Mouse (Mus musculus) stomach, embryonic 16.5 days (tissue): Measurements from ENCODE around the gene Rhoh. TPM values are rescaled to one million over a fixed set of nuclear protein-coding genes. Genes with fewer than 3 reads are reported as not detected.

Experiments used
- ATAC-seq: fragments of 200-750 bp; cut with Nextera tagmentation; 2 replicates; pipeline ENCODE4 v1.8.0; 2017; ENCODE audit warnings: moderate number of reproducible peaks, moderate TSS enrichment; ENCODE audit not compliant: insufficient read depth, low FRiP score
- H3K27ac ChIP-seq: fragments of 300-500 bp; sonication (generic); 2 replicates; pipeline ENCODE4 v1.5.1; 2014; ENCODE audit warnings: low read length
- H3K27me3 ChIP-seq: fragments of 300-500 bp; sonication (generic); 2 replicates; pipeline ENCODE4 v1.6.1; 2014; ENCODE audit warnings: low read length, control low read depth, mixed read lengths; ENCODE audit not compliant: control insufficient read depth, insufficient read depth
- H3K36me3 ChIP-seq: fragments of 300-500 bp; sonication (generic); 2 replicates; pipeline ENCODE4 v1.6.1; 2014; ENCODE audit warnings: low read length; ENCODE audit not compliant: control insufficient read depth, insufficient read depth
- H3K4me1 ChIP-seq: fragments of 300-500 bp; sonication (generic); 2 replicates; pipeline ENCODE4 v1.6.1; 2014; ENCODE audit warnings: low read length, control low read depth, mixed read lengths; ENCODE audit not compliant: control insufficient read depth, insufficient read depth
- H3K4me2 ChIP-seq: fragments of 300-500 bp; sonication (generic); 2 replicates; pipeline ENCODE4 v1.6.1; 2014; ENCODE audit warnings: low read depth, low read length, mixed read lengths
- H3K4me3 ChIP-seq: fragments of 300-500 bp; sonication (generic); replicated peaks from 2 replicates; pipeline ENCODE4 v1.5.1; 2014; ENCODE audit warnings: mild to moderate bottlenecking, low read length
- H3K9ac ChIP-seq: fragments of 300-500 bp; sonication (generic); 2 replicates; pipeline ENCODE4 v1.6.1; 2014; ENCODE audit warnings: low read length
- H3K9me3 ChIP-seq: fragments of 300-500 bp; sonication (generic); replicated peaks from 2 replicates; pipeline ENCODE4 v1.6.1; 2016; ENCODE audit warnings: low read length, control low read depth; ENCODE audit not compliant: control insufficient read depth
- WGBS: fragments of 180-500 bp; shearing (Covaris S2); extraction: QIAGEN DNeasy Blood & Tissue Kit; methylation state at CpG from one replicate; pipeline ENCODE4 v1.1.7; 2014; 5-methylcytosine and 5-hydroxymethylcytosine counted together
- polyA plus RNA-seq: library from polyadenylated mRNA; unstranded; fragments of >200 nt; fragmentation: Nextera tagmentation; extraction: Ambion mirVana; gene quantifications from 2 replicates; pipeline ENCODE4 v1.2.1, GENCODE M21; 2015

The Rhoh gene
- polyA plus RNA-seq, 1 experiment from 2014 or later = 1.4 TPM

GRCm38 (mm10) chr5:65856591-65857411 lies 4.2 kb upstream of the Rhoh start:
- Histone ChIP-seq H3K9me3 (no peaks in the 10 kb centered on the region), H3K27me3 (no peaks in the 10 kb centered on the region), H3K36me3 (no peaks in the 10 kb centered on the region), H3K4me3 (no peak overlapping the region), H3K4me2 (no peak overlapping the region), H3K27ac (no peak overlapping the region), H3K9ac (no peak overlapping the region), H3K4me1 (peaks cover 6% of the 10 kb centered on the region)
- ATAC-seq = no peak
- WGBS = 69% methylated on average over 17 of the region's 17 CpGs

- WGBS = 57% methylated on average over 12 of the region's 12 CpGs
- H3K4me3 ChIP-seq = no peak overlapping the region
- peaks cover 6% of the 10 kb centered on the region for H3K4me1 ChIP-seq
- ATAC-seq = no peak
- H3K27ac ChIP-seq = no peak overlapping the region
- no peaks in the 10 kb centered on the region for H3K27me3 ChIP-seq
- no peaks in the 10 kb centered on the region for H3K9me3 ChIP-seq
- H3K36me3 ChIP-seq = no peaks in the 10 kb centered on the region
- no peak overlapping the region for H3K9ac ChIP-seq
- H3K4me2 ChIP-seq = no peak overlapping the region
Observed at GRCm38 (mm10) chr5:65857935-65858334, 3.1 kb upstream of the Rhoh start.

GRCm38 (mm10) chr5:65858355-65858754 lies 2.7 kb upstream of the Rhoh start:
- 80% methylated on average over 4 of the region's 6 CpGs for WGBS
- H3K36me3 ChIP-seq = no peaks in the 10 kb centered on the region
- H3K4me3 ChIP-seq = no peak overlapping the region
- H3K9ac ChIP-seq = no peak overlapping the region
- H3K27me3 ChIP-seq = no peaks in the 10 kb centered on the region
- no peak for ATAC-seq
- H3K27ac ChIP-seq = peak overlapping the region; percentile 29
- H3K4me2 ChIP-seq = no peak overlapping the region
- peaks cover 6% of the 10 kb centered on the region for H3K4me1 ChIP-seq
- H3K9me3 ChIP-seq = no peaks in the 10 kb centered on the region

GRCm38 (mm10) chr5:65858898-65859297 lies 2.1 kb upstream of the Rhoh start:
- no peaks in the 10 kb centered on the region for H3K36me3 ChIP-seq
- ATAC-seq = no peak
- no peaks in the 10 kb centered on the region for H3K27me3 ChIP-seq
- H3K9ac ChIP-seq = no peak overlapping the region
- H3K9me3 ChIP-seq = no peaks in the 10 kb centered on the region
- peak overlapping the region; percentile 29 for H3K27ac ChIP-seq
- peaks cover 6% of the 10 kb centered on the region for H3K4me1 ChIP-seq
- 28% methylated on average over 12 of the region's 12 CpGs for WGBS
- peak overlapping the region; percentile 16; the same call in 1 of the 2 replicates for H3K4me2 ChIP-seq
- H3K4me3 ChIP-seq = no peak overlapping the region

DNA sequence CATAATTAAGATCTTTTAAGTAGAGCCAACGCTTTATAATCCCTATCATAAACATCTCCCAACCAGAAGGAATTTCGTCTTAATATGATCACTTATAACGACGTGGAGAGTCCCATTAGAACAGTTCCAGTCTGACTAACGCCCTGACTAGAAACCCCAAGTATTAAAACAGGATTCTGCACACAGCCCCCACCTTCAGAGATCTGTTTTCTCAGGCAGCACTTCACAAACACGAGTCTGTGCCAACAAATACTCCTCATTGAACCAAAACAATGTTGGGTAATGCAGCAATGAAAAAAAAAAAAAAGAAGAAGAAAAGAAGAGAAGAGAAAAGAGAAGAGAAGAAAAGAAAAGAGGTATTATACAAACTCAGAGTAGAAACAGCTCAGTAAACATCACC lies 1.6 kb upstream of the Rhoh start:
- Histone ChIP-seq H3K36me3 (no peaks in the 10 kb centered on the region), H3K27ac (no peak overlapping the region), H3K4me3 (no peak overlapping the region), H3K9me3 (no peaks in the 10 kb centered on the region), H3K9ac (no peak overlapping the region), H3K4me2 (no peak overlapping the region; the same call in 1 of the 2 replicates), H3K4me1 (peaks cover 6% of the 10 kb centered on the region), H3K27me3 (no peaks in the 10 kb centered on the region)
- no peak for ATAC-seq
- WGBS = 37% methylated on average over 6 of the region's 6 CpGs

GRCm38 (mm10) chr5:65860281-65861000 lies 572 bp upstream of the Rhoh start:
- Histone ChIP-seq H3K4me1 (peaks cover 6% of the 10 kb centered on the region), H3K4me3 (no peak overlapping the region), H3K9ac (no peak overlapping the region), H3K4me2 (no peak overlapping the region), H3K27ac (no peak overlapping the region), H3K27me3 (no peaks in the 10 kb centered on the region), H3K9me3 (no peaks in the 10 kb centered on the region), H3K36me3 (no peaks in the 10 kb centered on the region)
- ATAC-seq = no peak
- 72% methylated on average over 12 of the region's 12 CpGs for WGBS

- Histone ChIP-seq H3K4me3 (no peak overlapping the region), H3K9ac (no peak overlapping the region), H3K4me1 (peaks cover 6% of the 10 kb centered on the region), H3K36me3 (no peaks in the 10 kb centered on the region), H3K27me3 (no peaks in the 10 kb centered on the region), H3K27ac (no peak overlapping the region), H3K9me3 (no peaks in the 10 kb centered on the region), H3K4me2 (no peak overlapping the region)
- ATAC-seq = no peak
- WGBS = 88% methylated on average over 7 of the region's 7 CpGs
Observed at GRCm38 (mm10) chr5:65862217-65862927, 1.4 kb downstream of the Rhoh start.

- H3K9ac ChIP-seq = no peak overlapping the region
- H3K9me3 ChIP-seq = no peaks in the 10 kb centered on the region
- no peak overlapping the region for H3K4me3 ChIP-seq
- no peak for ATAC-seq
- peaks cover 5% of the 10 kb centered on the region for H3K4me1 ChIP-seq
- WGBS = 74% methylated on average over 12 of the region's 12 CpGs
- no peaks in the 10 kb centered on the region for H3K36me3 ChIP-seq
- H3K27me3 ChIP-seq = no peaks in the 10 kb centered on the region
- no peak overlapping the region for H3K27ac ChIP-seq
- no peak overlapping the region for H3K4me2 ChIP-seq
Observed at GRCm38 (mm10) chr5:65863349-65863749, 2.3 kb downstream of the Rhoh start.

DNA sequence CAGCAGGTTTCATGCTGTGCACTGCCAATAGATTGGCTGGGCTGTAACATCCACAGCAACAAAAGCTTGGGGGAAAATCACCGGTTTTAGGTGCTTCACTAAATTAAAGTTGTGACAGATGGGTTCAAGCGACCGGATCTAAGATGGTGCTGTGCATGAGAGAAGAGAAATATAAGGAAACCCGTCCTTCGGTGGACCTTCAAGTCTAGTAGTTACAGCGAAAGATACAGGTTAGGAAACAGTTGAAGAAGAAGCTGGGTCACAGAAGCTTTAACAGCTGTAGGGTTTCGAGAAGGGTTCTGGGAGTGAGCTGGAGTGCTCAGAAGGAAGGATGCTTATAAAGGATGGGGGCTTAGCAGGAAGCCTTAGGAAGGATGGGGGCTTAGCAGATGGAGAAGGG lies 3.5 kb downstream of the Rhoh start:
- ATAC-seq = no peak
- 91% methylated on average over 7 of the region's 7 CpGs for WGBS
- no peak overlapping the region for H3K4me3 ChIP-seq
- H3K27ac ChIP-seq = no peak overlapping the region
- no peaks in the 10 kb centered on the region for H3K27me3 ChIP-seq
- no peak overlapping the region for H3K9ac ChIP-seq
- H3K9me3 ChIP-seq = no peaks in the 10 kb centered on the region
- no peaks in the 10 kb centered on the region for H3K36me3 ChIP-seq
- no peaks in the 10 kb centered on the region for H3K4me1 ChIP-seq
- H3K4me2 ChIP-seq = no peak overlapping the region
